Mouse (Mus musculus) hindbrain, embryonic 11.5 days (tissue): ENCODE measurements at regions not wholly inside any gene's neighbourhood (a gene's known extent, or its start where the extent isn't known, plus 50 kb on each side); places are given as distances from the start of the nearest gene placed in this dataset.

Experiments
- ATAC-seq: fragments of 200-750 bp; cut with Nextera tagmentation; 2 replicates; pipeline ENCODE4 v1.8.0; 2017; ENCODE audit warnings: mild to moderate bottlenecking, moderate TSS enrichment, moderate library complexity; ENCODE audit not compliant: low FRiP score
- DNase-seq: peaks from one replicate; pipeline ENCODE4 v3.0.0-alpha.2; 2015; ENCODE audit warnings: low spot score
- H3K27ac ChIP-seq: fragments of 300-500 bp; sonication (generic); 2 replicates; pipeline ENCODE4 v1.5.1; 2014; ENCODE audit warnings: mild to moderate bottlenecking, low read depth, low read length
- H3K27me3 ChIP-seq: fragments of 300-500 bp; sonication (generic); 2 replicates; pipeline ENCODE4 v1.6.1; 2014; ENCODE audit warnings: mild to moderate bottlenecking, low read length, moderate library complexity, mixed read lengths; ENCODE audit not compliant: control insufficient read depth, insufficient read depth
- H3K36me3 ChIP-seq: fragments of 300-500 bp; sonication (generic); 2 replicates; pipeline ENCODE4 v1.6.1; 2014; ENCODE audit warnings: mild to moderate bottlenecking, low read length, moderate library complexity, mixed read lengths; ENCODE audit not compliant: control insufficient read depth, insufficient read depth
- H3K4me1 ChIP-seq: fragments of 300-500 bp; sonication (generic); replicated peaks from 2 replicates; pipeline ENCODE4 v1.6.1; 2014; ENCODE audit warnings: low read length, mixed read lengths; ENCODE audit not compliant: control insufficient read depth, insufficient read depth
- H3K4me2 ChIP-seq: fragments of 300-500 bp; sonication (generic); replicated peaks from 2 replicates; pipeline ENCODE4 v1.6.1; 2014; ENCODE audit warnings: mild to moderate bottlenecking, low read depth, low read length
- H3K4me3 ChIP-seq: fragments of 300-500 bp; sonication (generic); 2 replicates; pipeline ENCODE4 v1.5.1; 2014; ENCODE audit warnings: low read depth, low read length
- H3K9ac ChIP-seq: fragments of 300-500 bp; sonication (generic); 2 replicates; pipeline ENCODE4 v1.6.1; 2014; ENCODE audit warnings: low read depth, low read length
- H3K9me3 ChIP-seq: fragments of 300-500 bp; sonication (generic); 2 replicates; pipeline ENCODE4 v1.6.1; 2016; ENCODE audit warnings: low read length; ENCODE audit not compliant: control insufficient read depth
- WGBS: fragments of 180-500 bp; shearing (Covaris S2); extraction: QIAGEN DNeasy Blood & Tissue Kit; methylation state at CpG from one replicate; pipeline ENCODE4 v1.1.7; 2014; 5-methylcytosine and 5-hydroxymethylcytosine counted together

DNA sequence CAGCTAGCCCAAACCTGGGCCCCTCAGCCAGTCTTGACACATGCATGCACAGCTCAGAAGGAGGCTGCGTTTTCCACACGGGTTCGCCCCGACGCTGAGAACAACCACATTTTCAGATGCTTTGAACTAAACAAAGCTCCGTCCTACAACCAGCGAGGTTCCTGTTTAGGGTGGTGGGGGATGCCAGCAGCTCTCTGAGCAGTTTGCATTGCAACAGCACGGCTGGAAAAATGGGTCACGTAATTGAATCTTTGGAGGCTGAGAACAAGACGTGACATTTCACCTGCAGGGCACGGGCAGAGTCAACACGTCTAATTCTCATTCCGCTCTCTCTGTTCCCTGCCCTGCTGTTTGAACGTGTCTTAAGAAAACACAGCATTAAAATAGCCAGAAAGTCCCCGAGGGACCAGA is 119.2 kb downstream of the Syk start:
- Histone ChIP-seq H3K4me3 (no peak overlapping the region), H3K9me3 (no peaks in the 10 kb centered on the region), H3K4me2 (no peak overlapping the region), H3K36me3 (no peaks in the 10 kb centered on the region), H3K4me1 (no peaks in the 10 kb centered on the region), H3K9ac (no peak overlapping the region), H3K27ac (no peak overlapping the region), H3K27me3 (no peaks in the 10 kb centered on the region)
- DNase-seq (peak; percentile 42), ATAC-seq (no peak)
- WGBS: 48% methylated on average over 15 of the region's 15 CpGs

DNA sequence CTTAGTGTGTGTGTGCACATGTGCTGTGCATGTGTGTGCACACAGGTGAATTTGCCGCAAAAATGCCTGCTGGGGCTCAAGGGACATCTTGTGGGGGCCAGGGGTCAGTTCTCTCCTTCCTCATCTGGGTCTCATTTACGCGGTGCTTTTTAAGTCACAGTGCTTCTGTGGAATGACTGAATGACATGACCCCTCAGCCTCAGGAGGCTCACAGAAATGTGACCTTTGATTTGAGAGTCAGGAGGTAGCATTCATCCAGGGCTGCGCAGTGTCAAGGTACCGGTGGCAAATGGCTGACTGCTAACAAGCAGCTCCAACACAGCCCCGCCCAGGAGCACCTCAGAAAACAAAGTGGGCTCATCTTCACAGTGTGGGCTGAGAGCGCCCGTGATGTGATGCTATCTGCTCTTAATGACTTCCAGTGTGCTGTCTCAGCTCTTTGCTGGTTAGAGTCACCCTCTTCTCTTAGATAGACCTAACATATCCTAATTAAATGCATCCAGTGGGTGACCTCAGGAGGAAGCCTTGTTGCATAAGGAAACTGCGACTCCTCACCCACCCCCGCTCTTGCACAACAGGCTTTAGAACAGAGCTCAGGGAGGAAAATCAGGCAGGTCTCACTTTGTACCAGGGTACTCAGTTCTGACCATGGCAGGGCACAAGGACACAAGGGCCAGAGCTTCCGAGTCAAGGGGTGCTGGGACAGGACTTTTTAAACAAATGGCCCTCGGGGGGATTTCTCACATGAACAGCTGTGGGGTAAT is 120.6 kb downstream of the Syk start:
- H3K4me2 ChIP-seq: no peak overlapping the region
- DNase-seq (peak; percentile 24), ATAC-seq (no peak)
- H3K9me3 ChIP-seq: no peaks in the 10 kb centered on the region
- H3K27ac ChIP-seq: no peak overlapping the region
- no peaks in the 10 kb centered on the region for H3K27me3 ChIP-seq
- no peaks in the 10 kb centered on the region for H3K36me3 ChIP-seq
- H3K4me1 ChIP-seq: no peaks in the 10 kb centered on the region
- no peak overlapping the region for H3K9ac ChIP-seq
- no peak overlapping the region for H3K4me3 ChIP-seq
- 59% methylated on average over 12 of the region's 12 CpGs for WGBS

- Histone ChIP-seq H3K36me3 (no peaks in the 10 kb centered on the region), H3K27ac (no peak overlapping the region), H3K9ac (no peak overlapping the region), H3K4me3 (no peak overlapping the region), H3K27me3 (no peaks in the 10 kb centered on the region), H3K9me3 (no peaks in the 10 kb centered on the region), H3K4me1 (peaks cover 3% of the 10 kb centered on the region; the same call in 1 of the 2 replicates), H3K4me2 (no peak overlapping the region)
- 69% methylated on average over 3 of the region's 3 CpGs for WGBS
- DNase-seq (no peak), ATAC-seq (no peak)
These were observed 121.7 kb downstream of the Syk start for GRCm38 (mm10) chr13:52704673-52705072.

DNA sequence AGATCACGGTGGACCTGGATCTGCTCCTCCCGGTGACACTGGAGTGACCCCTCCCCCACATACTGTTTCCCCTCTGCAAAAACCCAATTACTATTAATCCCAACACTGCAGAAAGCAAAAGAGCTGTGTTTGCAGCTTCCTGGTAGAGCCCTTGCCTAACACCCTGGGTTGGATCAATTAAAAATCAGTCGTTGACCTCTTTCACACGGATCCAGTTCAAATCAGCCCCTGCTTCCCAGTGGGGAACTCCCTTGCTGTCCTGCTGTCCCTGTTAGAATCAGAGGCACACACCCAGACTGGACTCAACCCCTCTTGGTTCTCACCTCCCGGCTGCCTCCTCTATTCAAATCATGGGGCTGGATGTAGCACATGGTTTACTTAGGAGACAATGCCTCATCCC is 126.6 kb downstream of the Syk start:
- WGBS: 41% methylated on average over 5 of the region's 5 CpGs
- ATAC-seq (no peak), DNase-seq (no peak)
- no peak overlapping the region for H3K4me3 ChIP-seq
- H3K36me3 ChIP-seq: no peaks in the 10 kb centered on the region
- no peak overlapping the region for H3K9ac ChIP-seq
- no peaks in the 10 kb centered on the region for H3K27me3 ChIP-seq
- peaks cover 3% of the 10 kb centered on the region; the same call in 1 of the 2 replicates for H3K4me1 ChIP-seq
- no peak overlapping the region for H3K27ac ChIP-seq
- no peaks in the 10 kb centered on the region for H3K9me3 ChIP-seq
- H3K4me2 ChIP-seq: no peak overlapping the region

DNA sequence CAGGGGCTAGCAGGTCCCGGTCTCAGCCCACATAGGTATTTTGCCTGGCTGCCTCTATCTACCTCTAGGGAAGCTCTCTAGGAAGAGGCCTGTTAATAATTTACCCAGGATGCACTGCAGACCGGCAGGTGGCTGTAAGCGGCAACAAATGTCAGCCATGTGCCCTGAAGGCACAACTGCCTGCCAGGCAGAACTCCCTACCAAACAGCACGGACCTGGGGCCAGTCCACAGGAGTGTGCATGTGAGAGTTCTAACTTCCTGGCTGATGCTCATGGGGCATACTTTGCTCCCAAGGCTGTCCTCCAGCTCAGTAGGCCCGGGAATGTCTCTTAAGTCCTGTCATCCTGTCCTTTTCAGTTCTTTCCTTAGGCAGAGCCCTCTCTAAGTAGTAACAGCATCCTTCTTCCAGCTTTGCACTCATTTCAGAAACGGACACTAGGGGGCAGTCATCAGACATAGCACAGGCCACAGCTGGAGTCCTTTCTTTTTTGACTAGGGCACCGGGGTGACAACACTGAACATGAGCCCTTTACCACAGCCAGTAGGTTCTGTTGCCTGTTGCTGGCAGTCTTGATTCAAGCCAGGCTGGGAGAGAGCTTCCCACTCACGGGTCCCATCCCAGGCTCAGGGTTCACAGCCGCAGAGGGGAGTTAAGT is 128.9 kb downstream of the Syk start:
- DNase-seq (peak; percentile 89), ATAC-seq (0 out of 2 replicates have a peak, but pooled peaks have one; percentile 19)
- Histone ChIP-seq H3K36me3 (no peaks in the 10 kb centered on the region), H3K27ac (no peak overlapping the region), H3K4me2 (no peak overlapping the region), H3K4me1 (peaks cover 3% of the 10 kb centered on the region; the same call in 1 of the 2 replicates), H3K9me3 (no peaks in the 10 kb centered on the region), H3K4me3 (no peak overlapping the region), H3K27me3 (no peaks in the 10 kb centered on the region), H3K9ac (no peak overlapping the region)
- 38% methylated on average over 9 of the region's 9 CpGs for WGBS

- DNase-seq: no peak
- no peaks in the 10 kb centered on the region for H3K4me1 ChIP-seq
- no peaks in the 10 kb centered on the region for H3K36me3 ChIP-seq
- no peaks in the 10 kb centered on the region for H3K27me3 ChIP-seq
- no peak overlapping the region for H3K27ac ChIP-seq
- no peak overlapping the region for H3K9ac ChIP-seq
- ATAC-seq: no peak
- no peak overlapping the region for H3K4me2 ChIP-seq
- H3K9me3 ChIP-seq: no peaks in the 10 kb centered on the region
- WGBS: 91% methylated on average over 6 of the region's 6 CpGs
- H3K4me3 ChIP-seq: no peak overlapping the region
These were observed 138.5 kb downstream of the Syk start for GRCm38 (mm10) chr13:52721463-52721862.

- Histone ChIP-seq H3K27me3 (no peaks in the 10 kb centered on the region), H3K36me3 (no peaks in the 10 kb centered on the region), H3K9me3 (no peaks in the 10 kb centered on the region), H3K4me1 (no peaks in the 10 kb centered on the region), H3K4me2 (no peak overlapping the region), H3K27ac (no peak overlapping the region), H3K4me3 (no peak overlapping the region), H3K9ac (no peak overlapping the region)
- DNase-seq (no peak), ATAC-seq (no peak)
- 87% methylated on average over 3 of the region's 3 CpGs for WGBS
These were observed 139.7 kb downstream of the Syk start for GRCm38 (mm10) chr13:52722718-52723117.

DNA sequence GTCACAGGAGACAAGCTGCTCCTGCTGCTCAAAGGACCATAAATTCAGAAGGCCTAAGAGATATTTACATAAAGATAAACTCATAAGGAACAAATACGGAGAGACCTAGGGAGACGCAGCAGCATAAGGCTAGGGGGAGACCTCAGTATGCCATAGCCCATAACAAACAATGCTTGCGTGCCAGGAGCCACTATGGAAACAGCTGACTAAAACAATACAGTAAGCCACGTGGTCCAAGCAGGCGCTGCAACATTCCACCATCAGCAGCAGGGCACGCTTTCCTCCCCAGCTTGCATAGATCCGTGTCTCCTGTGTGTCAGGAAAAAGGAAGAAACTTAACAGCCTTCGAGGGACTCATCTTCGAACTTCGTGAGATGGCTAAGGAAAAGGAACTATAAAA is 143.1 kb downstream of the Syk start:
- ATAC-seq (no peak), DNase-seq (no peak)
- H3K27ac ChIP-seq: no peak overlapping the region
- H3K9ac ChIP-seq: no peak overlapping the region
- no peaks in the 10 kb centered on the region for H3K36me3 ChIP-seq
- no peak overlapping the region for H3K4me2 ChIP-seq
- WGBS: 73% methylated on average over 10 of the region's 10 CpGs
- H3K27me3 ChIP-seq: no peaks in the 10 kb centered on the region
- H3K4me1 ChIP-seq: no peaks in the 10 kb centered on the region
- no peak overlapping the region for H3K4me3 ChIP-seq
- H3K9me3 ChIP-seq: no peaks in the 10 kb centered on the region

DNA sequence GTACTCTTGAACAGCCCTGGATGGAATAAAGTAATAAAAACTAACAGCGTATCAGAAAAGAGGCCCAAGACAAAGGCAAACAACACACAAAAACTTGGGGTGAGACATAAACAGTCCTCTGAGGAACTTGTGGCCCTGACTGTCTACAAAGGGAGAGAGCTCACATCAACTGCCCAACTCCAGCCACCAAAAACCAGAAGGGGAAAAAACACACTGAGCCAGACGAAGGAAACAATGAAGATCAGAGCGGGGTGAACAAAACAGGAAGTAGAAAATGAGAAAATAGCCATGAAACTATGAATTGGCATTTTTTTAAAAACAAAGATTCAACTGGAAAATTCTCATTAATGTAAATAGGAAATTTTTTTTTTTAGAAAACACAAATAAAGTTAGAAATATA is 143.6 kb downstream of the Syk start:
- no peak overlapping the region for H3K27ac ChIP-seq
- no peak overlapping the region for H3K9ac ChIP-seq
- DNase-seq (no peak), ATAC-seq (no peak)
- no peaks in the 10 kb centered on the region for H3K9me3 ChIP-seq
- no peaks in the 10 kb centered on the region for H3K27me3 ChIP-seq
- no peak overlapping the region for H3K4me2 ChIP-seq
- WGBS: 90% methylated on average over 3 of the region's 3 CpGs
- no peaks in the 10 kb centered on the region for H3K4me1 ChIP-seq
- H3K36me3 ChIP-seq: no peaks in the 10 kb centered on the region
- H3K4me3 ChIP-seq: no peak overlapping the region
